Mouse (Mus musculus) ovary, postnatal 36 days (tissue): ENCODE measurements around the gene Dlx2.

ENCODE experiments used
- DNase-seq: peaks from one replicate; pipeline ENCODE4 v3.0.0; 2022; ENCODE audit warnings: low spot score, mixed read lengths

The Dlx2 gene

DNA sequence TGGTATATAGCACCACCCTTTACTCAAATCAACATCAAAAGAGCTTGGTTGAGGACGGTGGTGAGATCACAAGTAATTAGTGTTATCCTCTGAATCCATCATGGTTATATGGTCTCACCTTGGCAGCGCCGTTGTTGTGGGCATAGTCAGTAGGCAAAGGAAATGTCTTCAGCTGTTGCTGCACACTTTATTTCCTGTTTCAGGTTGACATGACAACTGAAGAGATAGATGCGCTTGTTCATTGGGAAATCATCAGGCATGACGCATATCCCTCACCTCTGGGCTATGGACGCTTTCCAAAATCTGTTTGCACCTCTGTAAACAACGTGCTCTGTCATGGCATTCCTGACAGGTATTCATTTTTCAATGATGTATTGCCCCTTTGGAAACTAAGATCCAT, 35.3 kb downstream of the Dlx2 start:
- DNase-seq: no peak

- DNase-seq: no peak
Observed at GRCm38 (mm10) chr2:71504852-71505251, 41.7 kb downstream of the Dlx2 start.

- DNase-seq: no peak
Observed at GRCm38 (mm10) chr2:71499276-71500230, 47.0 kb downstream of the Dlx2 start.

DNA sequence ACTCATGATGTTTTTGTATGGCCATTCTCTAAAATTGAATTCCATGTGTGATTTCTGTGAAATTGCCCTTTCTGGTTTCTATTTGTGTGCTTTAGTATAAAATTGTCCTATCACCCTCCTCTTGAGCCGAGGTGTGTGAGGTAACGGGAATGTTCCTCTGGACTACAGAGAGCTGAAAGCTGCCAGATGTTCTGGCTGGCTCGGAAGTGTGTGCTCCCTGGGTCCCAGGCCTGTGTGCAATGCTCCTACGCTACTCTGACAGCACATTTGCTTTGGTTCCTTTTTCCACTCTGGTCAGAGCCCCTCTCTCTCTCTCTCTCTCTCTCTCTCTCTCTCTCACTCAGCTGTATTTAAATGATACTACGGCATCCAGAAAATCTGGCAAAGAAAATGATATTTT, 49.4 kb downstream of the Dlx2 start:
- no peak for DNase-seq

GRCm38 (mm10) chr2:71494971-71495370, 51.6 kb downstream of the Dlx2 start:
- DNase-seq: no peak

GRCm38 (mm10) chr2:71494503-71494902, 52.1 kb downstream of the Dlx2 start:
- DNase-seq: no peak
